Mouse (Mus musculus) liver, embryonic 13.5 days (tissue): ENCODE measurements around the gene Prcc. TPM values are rescaled to one million over a fixed set of nuclear protein-coding genes. Genes with fewer than 3 reads are reported as not detected.
A peak's percentile ranks its signal among the peaks of the same experiment; 100 is the strongest.
"Not testable (repeated sequence)": the region's sequence is repeated elsewhere in the genome, so short reads cannot be mapped to it uniquely, and the experiment has no call there.

Experiments
- ATAC-seq: fragments of 200-750 bp; cut with Nextera tagmentation; 2 replicates; pipeline ENCODE4 v1.8.0; 2017; ENCODE audit warnings: low read depth, mild to moderate bottlenecking, moderate number of reproducible peaks, moderate library complexity
- DNase-seq: peaks from one replicate; pipeline ENCODE4 v3.0.0; 2022
- H3K27ac ChIP-seq: fragments of 300-500 bp; sonication (generic); 2 replicates; pipeline ENCODE4 v1.5.1; 2015; ENCODE audit warnings: moderate library complexity, mild to moderate bottlenecking, inconsistent platforms
- H3K27me3 ChIP-seq: fragments of 300-500 bp; sonication (generic); 2 replicates; pipeline ENCODE4 v1.6.1; 2015; ENCODE audit warnings: mild to moderate bottlenecking, inconsistent platforms
- H3K36me3 ChIP-seq: fragments of 300-500 bp; sonication (generic); 2 replicates; pipeline ENCODE4 v1.6.1; 2015; ENCODE audit warnings: mild to moderate bottlenecking, inconsistent platforms
- H3K4me1 ChIP-seq: fragments of 300-500 bp; sonication (generic); replicated peaks from 2 replicates; pipeline ENCODE4 v1.6.1; 2015; ENCODE audit warnings: inconsistent platforms
- H3K4me2 ChIP-seq: fragments of 300-500 bp; sonication (generic); 2 replicates; pipeline ENCODE4 v1.6.1; 2015; ENCODE audit warnings: inconsistent platforms, mild to moderate bottlenecking, moderate library complexity
- H3K4me3 ChIP-seq: fragments of 300-500 bp; sonication (generic); replicated peaks from 2 replicates; pipeline ENCODE4 v1.5.1; 2015; ENCODE audit warnings: mild to moderate bottlenecking, inconsistent platforms
- H3K9ac ChIP-seq: fragments of 300-500 bp; sonication (generic); 2 replicates; pipeline ENCODE4 v1.6.1; 2015; ENCODE audit warnings: mild to moderate bottlenecking, inconsistent platforms
- H3K9me3 ChIP-seq: fragments of 300-500 bp; sonication (generic); replicated peaks from 2 replicates; pipeline ENCODE4 v1.6.1; 2016; ENCODE audit warnings: inconsistent platforms
- WGBS: fragments of 180-500 bp; shearing (Covaris S2); methylation state at CpG from one replicate; pipeline ENCODE4 v1.1.7; 2015; ENCODE audit not compliant: insufficient replicate concordance; 5-methylcytosine and 5-hydroxymethylcytosine counted together
- polyA plus RNA-seq: library from polyadenylated mRNA; unstranded; fragments of >200 nt; fragmentation: Nextera tagmentation; extraction: Ambion mirVana; gene quantifications from 2 replicates; pipeline ENCODE4 v1.2.1, GENCODE M21; 2015

Prcc gene
- polyA plus RNA-seq, 1 experiment from 2014 or later: 7.9 TPM

- H3K4me3 ChIP-seq: peak overlapping the region; percentile 97
- 0% methylated on average over 3 of the region's 3 CpGs for WGBS
- H3K9me3 ChIP-seq: 0 out of 2 replicates have a peak, but pooled peaks cover 3% of the 10 kb centered on the region
- H3K9ac ChIP-seq: peak overlapping the region; percentile 97
- H3K27ac ChIP-seq: peak overlapping the region; percentile 90
- no peak for ATAC-seq
- H3K36me3 ChIP-seq: peaks cover 24% of the 10 kb centered on the region
- H3K4me1 ChIP-seq: peaks cover 29% of the 10 kb centered on the region
- peak overlapping the region; percentile 80 for H3K4me2 ChIP-seq
- H3K27me3 ChIP-seq: no peaks in the 10 kb centered on the region
- DNase-seq: no peak
Observed at GRCm38 (mm10) chr3:87884291-87884690, 1.1 kb downstream of the Prcc start.

GRCm38 (mm10) chr3:87877730-87878129 lies 7.7 kb downstream of the Prcc start:
- Histone ChIP-seq H3K9ac (no peak overlapping the region), H3K27me3 (no peaks in the 10 kb centered on the region), H3K4me2 (no peak overlapping the region), H3K27ac (no peak overlapping the region), H3K36me3 (peaks cover 60% of the 10 kb centered on the region), H3K4me1 (peaks cover 4% of the 10 kb centered on the region), H3K4me3 (no peak overlapping the region), H3K9me3 (no peaks in the 10 kb centered on the region)
- no peak for DNase-seq
- WGBS: 90% methylated on average over 4 of the region's 4 CpGs
- no peak for ATAC-seq

- WGBS: 79% methylated on average over 4 of the region's 4 CpGs
- not testable (repeated sequence) for H3K9me3 ChIP-seq, H3K4me1 ChIP-seq, ATAC-seq, H3K27me3 ChIP-seq, H3K4me3 ChIP-seq, H3K27ac ChIP-seq, H3K4me2 ChIP-seq, DNase-seq, H3K9ac ChIP-seq
- H3K36me3 ChIP-seq: peaks cover 91% of the 10 kb centered on the region
Observed at GRCm38 (mm10) chr3:87864111-87864510, 21.3 kb downstream of the Prcc start.

GRCm38 (mm10) chr3:87859813-87860212 lies 25.6 kb downstream of the Prcc start:
- no peak overlapping the region for H3K27ac ChIP-seq
- H3K36me3 ChIP-seq: peaks cover 80% of the 10 kb centered on the region
- no peaks in the 10 kb centered on the region for H3K4me1 ChIP-seq
- DNase-seq (peak; percentile 19), ATAC-seq (no peak)
- H3K27me3 ChIP-seq: no peaks in the 10 kb centered on the region
- H3K9me3 ChIP-seq: no peaks in the 10 kb centered on the region
- no peak overlapping the region for H3K9ac ChIP-seq
- H3K4me3 ChIP-seq: no peak overlapping the region
- no peak overlapping the region for H3K4me2 ChIP-seq
- 35% methylated on average over 3 of the region's 3 CpGs for WGBS

GRCm38 (mm10) chr3:87857666-87858065 lies 27.7 kb downstream of the Prcc start:
- Histone ChIP-seq H3K27me3 (no peaks in the 10 kb centered on the region), H3K9ac (no peak overlapping the region), H3K36me3 (peaks cover 64% of the 10 kb centered on the region), H3K4me3 (no peak overlapping the region), H3K4me1 (no peaks in the 10 kb centered on the region), H3K9me3 (no peaks in the 10 kb centered on the region), H3K27ac (no peak overlapping the region), H3K4me2 (no peak overlapping the region)
- 87% methylated on average over 8 of the region's 8 CpGs for WGBS
- no peak for ATAC-seq
- no peak for DNase-seq

GRCm38 (mm10) chr3:87855936-87856335 lies 29.5 kb downstream of the Prcc start:
- H3K4me3 ChIP-seq: no peak overlapping the region
- H3K36me3 ChIP-seq: peaks cover 47% of the 10 kb centered on the region
- DNase-seq (no peak), ATAC-seq (no peak)
- H3K4me2 ChIP-seq: no peak overlapping the region
- no peak overlapping the region for H3K9ac ChIP-seq
- no peak overlapping the region for H3K27ac ChIP-seq
- H3K9me3 ChIP-seq: no peaks in the 10 kb centered on the region
- H3K27me3 ChIP-seq: no peaks in the 10 kb centered on the region
- 75% methylated on average over 8 of the region's 8 CpGs for whole genome bisulfite sequencing
- H3K4me1 ChIP-seq: no peaks in the 10 kb centered on the region

GRCm38 (mm10) chr3:87854795-87855568 lies 30.4 kb downstream of the Prcc start:
- no peak for ATAC-seq
- Histone ChIP-seq H3K9ac (no peak overlapping the region), H3K9me3 (no peaks in the 10 kb centered on the region), H3K27me3 (no peaks in the 10 kb centered on the region), H3K4me3 (no peak overlapping the region), H3K4me1 (no peaks in the 10 kb centered on the region), H3K4me2 (no peak overlapping the region), H3K27ac (no peak overlapping the region), H3K36me3 (peaks cover 39% of the 10 kb centered on the region)
- DNase-seq: no peak
- 61% methylated on average over 7 of the region's 7 CpGs for WGBS

GRCm38 (mm10) chr3:87849117-87849516 lies 36.3 kb downstream of the Prcc start:
- no peak overlapping the region for H3K9ac ChIP-seq
- H3K4me1 ChIP-seq: 0 out of 2 replicates have a peak, but pooled peaks cover 5% of the 10 kb centered on the region
- ATAC-seq: no peak
- no peak overlapping the region for H3K4me3 ChIP-seq
- WGBS: 58% methylated on average over 14 of the region's 14 CpGs
- H3K27me3 ChIP-seq: no peaks in the 10 kb centered on the region
- H3K27ac ChIP-seq: no peak overlapping the region
- H3K36me3 ChIP-seq: no peaks in the 10 kb centered on the region
- H3K4me2 ChIP-seq: no peak overlapping the region
- H3K9me3 ChIP-seq: no peaks in the 10 kb centered on the region
- no peak for DNase-seq

GRCm38 (mm10) chr3:87847680-87848079 lies 37.7 kb downstream of the Prcc start:
- Histone ChIP-seq H3K4me3 (no peak overlapping the region), H3K36me3 (no peaks in the 10 kb centered on the region), H3K4me1 (0 out of 2 replicates have a peak, but pooled peaks cover 5% of the 10 kb centered on the region), H3K27me3 (no peaks in the 10 kb centered on the region), H3K27ac (no peak overlapping the region), H3K9me3 (no peaks in the 10 kb centered on the region), H3K4me2 (no peak overlapping the region), H3K9ac (no peak overlapping the region)
- DNase-seq (no peak), ATAC-seq (no peak)
- 24% methylated on average over 5 of the region's 5 CpGs for WGBS

GRCm38 (mm10) chr3:87846650-87847110 lies 38.7 kb downstream of the Prcc start, which contains the start of gene Sh2d2a:
Gene Sh2d2a, plus strand, starts transcription at chr3:87846755.
- Histone ChIP-seq H3K27ac (no peak within 1 kb of the TSS), H3K9me3 (no peaks in the 10 kb centered on the region), H3K9ac (no peak within 1 kb of the TSS), H3K4me3 (no peak within 1 kb of the TSS), H3K4me1 (0 out of 2 replicates have a peak, but pooled peaks cover 5% of the 10 kb centered on the region), H3K4me2 (no peak within 1 kb of the TSS), H3K27me3 (no peaks in the 10 kb centered on the region), H3K36me3 (no peaks in the 10 kb centered on the region)
- no peak for DNase-seq
- 37% methylated on average over 7 of the region's 7 CpGs for WGBS
- no peak for ATAC-seq

GRCm38 (mm10) chr3:87846186-87846585 lies 39.2 kb downstream of the Prcc start:
- no peak overlapping the region for H3K4me3 ChIP-seq
- WGBS: 40% methylated on average over 4 of the region's 4 CpGs
- ATAC-seq (no peak), DNase-seq (no peak)
- no peak overlapping the region for H3K27ac ChIP-seq
- H3K9me3 ChIP-seq: no peaks in the 10 kb centered on the region
- H3K4me1 ChIP-seq: 0 out of 2 replicates have a peak, but pooled peaks cover 5% of the 10 kb centered on the region
- no peaks in the 10 kb centered on the region for H3K36me3 ChIP-seq
- H3K9ac ChIP-seq: no peak overlapping the region
- no peak overlapping the region for H3K4me2 ChIP-seq
- H3K27me3 ChIP-seq: no peaks in the 10 kb centered on the region

- Histone ChIP-seq H3K36me3 (no peaks in the 10 kb centered on the region), H3K9me3 (no peaks in the 10 kb centered on the region), H3K27me3 (0 out of 2 replicates have a peak, but pooled peaks cover under 1% of the 10 kb centered on the region), H3K4me1 (0 out of 2 replicates have a peak, but pooled peaks cover 5% of the 10 kb centered on the region), H3K4me2 (no peak overlapping the region), H3K9ac (no peak overlapping the region), H3K27ac (no peak overlapping the region), H3K4me3 (no peak overlapping the region)
- no peak for ATAC-seq
- WGBS: 62% methylated on average over 4 of the region's 4 CpGs
- no peak for DNase-seq
Observed at GRCm38 (mm10) chr3:87844981-87845380, 40.4 kb downstream of the Prcc start.
